Mouse (Mus musculus) liver, postnatal 0 days (tissue): ENCODE data around the gene Irf4.

Source experiments
- CTCF ChIP-seq: sonication (generic); IDR thresholded peaks from 2 replicates; pipeline ENCODE4 v1.5.1; 2016; ENCODE audit warnings: antibody characterized with exemption, low read depth
- EP300 ChIP-seq: IDR thresholded peaks from 2 replicates; pipeline ENCODE4 v1.6.1; 2016; ENCODE audit warnings: antibody characterized with exemption, low read depth, mild to moderate bottlenecking

- TF ChIP-seq CTCF (no peak), EP300 (no peak)
These were observed 27.0 kb downstream of the Irf4 start for GRCm38 (mm10) chr13:30776021-30776420.
